Mouse (Mus musculus): ENCODE measurements around the gene Olfr1324.
"Not testable (repeated sequence)": the region's sequence is repeated elsewhere in the genome, so short reads cannot be mapped to it uniquely, and the experiment has no call there.

Olfr1324 gene

DNA sequence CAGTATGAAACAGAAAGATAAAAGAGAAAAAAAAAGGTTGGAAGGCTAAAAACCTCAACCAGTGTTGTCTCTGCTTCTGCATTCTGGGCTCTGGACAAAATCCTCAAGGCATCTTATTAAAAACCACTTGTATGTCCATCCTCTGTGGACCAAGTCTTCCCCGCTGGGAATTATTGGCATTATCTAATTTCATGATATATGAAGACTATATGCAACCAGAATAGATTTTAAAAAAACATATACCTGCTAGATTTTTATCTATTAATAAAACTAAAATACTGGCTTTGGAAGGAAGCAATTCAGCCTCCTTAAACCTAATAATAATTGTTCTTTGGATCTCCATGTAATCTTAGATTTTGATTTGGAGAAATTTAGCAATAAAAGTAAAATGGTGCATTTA lies at the start of gene Olfr1324:
TSS of gene Olfr1324 (minus strand) at position 101 of the 400 bp plus-strand sequence.
- no peak for DNase-seq

DNA sequence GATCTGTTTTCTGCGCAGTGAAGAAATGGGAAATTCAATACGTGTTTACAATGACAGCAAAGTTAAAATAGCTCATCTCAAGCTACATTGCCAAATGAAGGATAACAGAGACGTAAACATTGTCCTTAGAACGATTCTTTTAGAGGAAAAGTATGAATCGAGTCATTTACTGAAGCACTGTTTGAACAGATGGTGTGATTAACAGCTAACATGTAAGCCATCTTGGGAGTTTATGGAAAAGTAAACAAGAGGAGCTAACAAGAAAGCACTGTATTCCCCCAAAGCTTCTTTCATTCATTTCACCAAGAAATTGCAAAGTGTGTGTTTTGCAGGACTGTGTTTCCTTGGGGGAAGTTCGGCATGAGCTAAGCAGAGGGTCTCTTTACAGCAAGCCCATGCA lies 42.0 kb upstream of the Olfr1324 start:
- not testable (repeated sequence) for DNase-seq

DNA sequence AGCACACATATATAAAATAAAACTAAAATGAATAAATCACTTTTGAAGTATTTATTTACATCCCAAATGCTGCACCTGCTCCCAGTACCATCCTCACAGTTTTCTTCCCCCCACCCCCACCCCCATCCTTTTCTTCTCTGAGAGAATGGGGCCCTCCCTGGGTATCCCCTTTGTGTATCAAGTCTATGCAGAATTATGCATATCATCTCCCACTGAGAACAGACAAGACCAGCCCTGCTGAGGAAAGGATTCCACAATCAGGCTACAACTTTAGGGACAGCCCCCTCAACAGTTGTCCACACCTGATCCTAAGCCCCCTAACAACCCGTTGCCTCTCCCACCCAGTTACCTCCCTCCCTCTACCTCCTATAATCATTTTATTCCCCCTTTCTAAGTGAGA lies 27.8 kb upstream of the Olfr1324 start:
- DNase-seq = no peak

DNA sequence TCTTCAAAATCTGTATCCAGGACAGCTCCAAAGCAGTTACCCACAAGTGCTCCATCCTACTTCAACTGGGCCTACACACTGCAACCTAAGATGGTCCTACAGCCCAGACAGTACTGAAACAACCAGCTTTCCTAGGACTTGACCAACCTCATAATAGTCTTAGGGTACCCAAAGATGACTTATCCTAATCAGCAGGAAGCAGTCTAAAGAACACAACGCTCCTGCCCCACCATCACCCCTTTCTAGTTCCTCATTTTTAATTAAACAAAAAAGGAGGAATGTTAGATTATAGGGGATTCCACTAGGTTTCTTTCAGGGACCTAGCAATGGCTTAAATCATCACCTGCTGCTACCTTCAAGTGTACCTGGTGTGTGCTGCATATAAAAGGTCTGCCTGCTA lies 15.1 kb upstream of the Olfr1324 start:
- no peak for DNase-seq

DNA sequence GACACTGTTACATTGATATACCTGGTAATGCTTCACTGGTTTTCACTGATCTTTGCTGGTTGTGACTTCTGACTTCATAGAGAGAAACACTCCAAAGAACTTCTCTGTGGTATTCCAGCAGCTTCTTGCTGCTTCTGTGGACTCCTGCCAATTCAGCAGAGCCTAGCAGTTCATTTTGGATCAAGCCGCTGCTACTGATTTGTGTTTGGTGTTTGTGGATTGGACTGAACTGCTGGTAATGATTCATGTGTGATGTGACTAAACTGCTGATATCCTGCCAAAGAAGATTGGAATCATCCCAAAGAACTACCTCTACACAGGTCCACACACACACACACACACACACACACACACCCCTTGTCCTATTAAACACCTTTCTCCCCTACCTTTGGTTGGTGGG lies 14.4 kb upstream of the Olfr1324 start:
- DNase-seq = no peak

DNA sequence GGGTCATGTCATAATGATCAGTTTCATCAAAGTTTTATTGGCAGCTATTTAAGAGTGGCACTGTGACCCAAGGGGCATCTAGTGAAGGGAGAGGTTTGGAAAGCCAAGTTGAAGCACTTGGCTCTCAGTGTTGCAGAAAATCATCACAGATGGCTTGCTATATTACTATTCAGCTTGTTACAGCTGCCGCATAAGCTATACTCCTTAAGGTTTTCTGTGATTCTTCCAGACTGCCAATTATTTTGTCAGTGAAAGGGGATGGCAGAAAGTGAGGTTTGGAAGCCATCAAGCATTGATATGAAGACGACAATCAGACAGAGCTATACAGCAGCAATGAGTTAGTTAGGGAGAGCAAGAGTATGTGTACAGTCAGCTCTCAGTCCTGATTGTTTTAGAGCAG lies 4.2 kb upstream of the Olfr1324 start:
- DNase-seq = no peak

DNA sequence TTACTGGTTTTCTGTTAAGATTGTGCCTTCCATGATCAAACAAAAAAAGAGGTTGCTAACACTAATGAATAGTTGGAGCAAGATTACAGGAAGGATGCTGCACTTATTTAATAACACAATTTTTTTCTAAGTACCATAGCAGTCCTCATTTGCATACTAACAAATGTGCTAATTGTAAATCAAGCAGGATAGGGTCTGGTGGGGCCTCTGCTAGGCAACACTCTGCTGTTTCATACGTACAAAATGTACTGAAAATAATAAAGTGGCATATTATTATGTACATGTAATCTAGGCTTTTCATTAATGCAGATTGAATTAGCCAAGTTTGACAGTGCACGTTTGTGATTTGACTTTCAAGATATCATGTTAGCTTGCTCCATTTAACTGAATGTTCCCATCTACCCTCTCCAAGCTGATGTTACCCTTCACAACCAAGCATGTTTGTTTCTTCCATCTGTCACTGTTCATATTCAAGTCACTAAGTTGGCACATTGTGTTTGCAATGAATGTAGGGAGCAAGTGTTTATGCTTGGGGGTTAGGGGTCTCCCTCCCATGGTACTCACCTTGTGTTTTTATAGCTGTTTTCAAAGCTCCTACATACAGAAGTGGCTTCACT lies 478 bp downstream of the Olfr1324 start:
- DNase-seq = no peak

DNA sequence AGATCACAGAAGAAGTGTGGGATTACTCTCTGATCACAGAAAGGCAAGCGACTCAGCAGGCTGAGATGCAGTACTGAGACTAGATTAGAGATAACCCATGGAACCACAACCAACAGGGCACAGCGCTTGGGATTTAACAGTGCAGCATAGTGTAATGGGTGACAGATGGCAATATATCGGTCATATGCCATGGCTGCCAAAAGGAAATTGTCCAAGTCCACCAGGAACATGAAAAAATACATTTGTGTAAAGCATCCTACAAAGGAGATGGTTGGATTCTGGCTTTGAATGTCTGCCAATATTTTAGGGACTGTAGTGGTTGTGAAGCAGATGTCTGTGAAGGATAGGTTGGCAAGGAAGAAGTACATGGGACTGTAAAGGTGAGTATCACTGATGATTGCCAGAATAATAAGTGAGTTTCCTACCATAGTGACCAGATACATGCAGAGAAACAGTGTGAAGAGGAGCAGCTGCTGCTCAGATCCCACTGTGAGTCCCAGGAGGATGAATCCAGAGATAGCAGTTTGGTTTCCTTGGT lies 2.3 kb downstream of the Olfr1324 start:
- peak; percentile 55 for DNase-seq

DNA sequence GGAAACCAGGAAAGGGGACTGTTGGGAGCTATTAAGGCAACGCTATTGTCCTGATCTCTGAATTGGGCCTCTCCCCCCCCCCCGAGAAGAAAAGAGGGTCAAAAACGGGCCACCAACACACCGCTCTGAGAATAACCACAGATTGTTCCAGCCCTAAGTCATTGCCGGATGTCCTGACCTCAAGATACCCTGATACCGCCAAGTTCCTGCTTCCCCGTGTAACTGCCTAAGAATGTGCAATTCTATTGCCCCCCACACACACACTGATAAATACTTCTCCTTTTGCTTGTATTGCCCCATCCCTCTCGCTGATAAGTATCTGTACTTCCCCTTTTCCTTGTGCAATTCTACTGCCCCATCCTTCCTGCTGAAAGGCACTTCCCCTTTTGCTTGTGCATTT lies 17.9 kb downstream of the Olfr1324 start:
- DNase-seq = not testable (repeated sequence)

DNA sequence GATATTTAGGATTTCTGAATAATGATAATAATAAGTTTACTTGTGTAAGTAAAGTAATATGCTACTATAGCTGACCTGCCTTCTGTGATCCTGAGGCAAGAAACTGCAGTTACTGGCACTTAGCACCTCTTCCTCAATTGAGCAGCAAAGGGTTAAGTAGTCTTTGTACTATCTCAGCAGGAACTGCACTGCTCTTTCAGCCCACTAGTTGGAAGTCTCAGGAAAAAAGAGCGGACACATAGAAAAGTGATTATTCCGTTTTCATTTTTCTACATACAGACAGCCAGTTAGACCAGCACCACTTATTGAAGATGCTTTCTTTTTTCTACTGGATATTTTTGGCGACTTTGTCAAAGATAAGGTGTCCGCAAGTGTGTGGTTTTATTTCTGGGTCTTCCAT lies 37.7 kb downstream of the Olfr1324 start:
- DNase-seq = not testable (repeated sequence)

DNA sequence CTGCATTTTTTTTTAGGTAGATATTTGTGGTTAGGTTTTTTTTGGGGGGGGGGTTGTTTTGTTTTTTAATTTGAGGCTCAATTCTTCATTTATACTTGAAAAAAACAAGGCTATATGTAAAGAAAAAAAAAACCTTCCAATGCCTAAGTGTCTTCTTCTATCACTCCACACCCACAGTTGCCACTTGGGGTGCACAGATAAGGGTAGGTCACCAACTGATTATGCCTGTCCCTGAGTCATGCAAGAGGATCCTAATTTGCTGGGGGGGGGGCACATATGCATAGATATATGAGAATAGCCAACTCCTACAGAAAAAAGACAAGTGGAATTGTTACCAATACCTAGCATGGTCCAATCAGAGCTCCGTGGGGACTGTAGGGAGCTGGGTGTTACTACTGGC lies 53.3 kb downstream of the Olfr1324 start:
- no peak for DNase-seq

Data from cerebellum, adult 8-10 months (tissue).